Mouse (Mus musculus): Measurements from ENCODE around the gene Mast4. TPM values are rescaled to one million over a fixed set of nuclear protein-coding genes. Genes with fewer than 3 reads are reported as not detected.

The Mast4 gene
- polyA plus RNA-seq, 1 experiment from 2014 or later: 32.2 TPM

- WGBS: 84% methylated on average over 15 of the region's 15 CpGs
- Histone ChIP-seq H3K4me2 (replicated peaks) (no peak overlapping the region), H3K36me3 (replicated peaks; ENCODE audit: control insufficient read depth, insufficient read depth) (no peaks in the 10 kb centered on the region), H3K4me1 (replicated peaks; ENCODE audit: control insufficient read depth, insufficient read depth, low read length) (peaks cover 5% of the 10 kb centered on the region; the same call in 1 of the 2 replicates), H3K27ac (no peak overlapping the region), H3K9ac (no peak overlapping the region), H3K9me3 (ENCODE audit: control insufficient read depth, low read length) (no peaks in the 10 kb centered on the region), H3K4me3 (replicated peaks; ENCODE audit: low read length) (no peak overlapping the region), H3K27me3 (ENCODE audit: control insufficient read depth, insufficient read depth, low read length) (no peaks in the 10 kb centered on the region)
- ATAC-seq (ENCODE audit: low FRiP score): no peak
- no peak for DNase-seq (ENCODE audit: low spot score)
Measured at GRCm38 (mm10) chr13:102888895-102889490, 445.3 kb downstream of the Mast4 start.

DNA sequence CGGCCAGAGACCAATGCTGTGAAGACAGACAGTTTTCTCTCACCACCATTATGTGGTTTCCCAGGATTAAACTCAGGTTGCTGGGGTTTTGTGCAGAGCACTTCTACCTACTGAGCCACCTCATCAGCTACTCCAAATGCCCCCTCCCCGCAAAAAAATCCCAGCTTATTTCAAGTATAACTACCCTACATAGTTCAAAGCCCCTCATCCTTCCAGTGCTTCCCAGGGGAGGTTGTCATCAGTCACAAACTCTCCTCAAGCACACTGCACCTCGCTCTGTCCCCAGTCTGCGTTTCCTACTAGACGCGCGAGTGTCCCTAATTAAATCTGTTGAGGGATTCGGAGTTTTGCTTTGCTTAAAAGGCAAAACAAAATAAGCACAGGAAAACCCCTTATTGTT lies 446.1 kb downstream of the Mast4 start:
- H3K27ac ChIP-seq: no peak overlapping the region
- no peaks in the 10 kb centered on the region for H3K9me3 ChIP-seq (ENCODE audit: control insufficient read depth, low read length)
- H3K4me2 ChIP-seq (replicated peaks): no peak overlapping the region
- DNase-seq (ENCODE audit: low spot score) (no peak), ATAC-seq (ENCODE audit: low FRiP score) (no peak)
- no peak overlapping the region for H3K9ac ChIP-seq
- WGBS: 65% methylated on average over 8 of the region's 8 CpGs
- no peaks in the 10 kb centered on the region for H3K27me3 ChIP-seq (ENCODE audit: control insufficient read depth, insufficient read depth, low read length)
- no peaks in the 10 kb centered on the region for H3K36me3 ChIP-seq (replicated peaks; ENCODE audit: control insufficient read depth, insufficient read depth)
- H3K4me1 ChIP-seq (replicated peaks; ENCODE audit: control insufficient read depth, insufficient read depth, low read length): no peaks in the 10 kb centered on the region
- H3K4me3 ChIP-seq (replicated peaks; ENCODE audit: low read length): no peak overlapping the region

- no peak overlapping the region for H3K4me3 ChIP-seq (replicated peaks; ENCODE audit: low read length)
- H3K4me1 ChIP-seq (replicated peaks; ENCODE audit: control insufficient read depth, insufficient read depth, low read length): no peaks in the 10 kb centered on the region
- H3K9me3 ChIP-seq (ENCODE audit: control insufficient read depth, low read length): no peaks in the 10 kb centered on the region
- no peak for DNase-seq (ENCODE audit: low spot score)
- H3K36me3 ChIP-seq (replicated peaks; ENCODE audit: control insufficient read depth, insufficient read depth): no peaks in the 10 kb centered on the region
- WGBS: 96% methylated on average over 13 of the region's 13 CpGs
- H3K9ac ChIP-seq: no peak overlapping the region
- no peak for ATAC-seq (ENCODE audit: low FRiP score)
- no peaks in the 10 kb centered on the region for H3K27me3 ChIP-seq (ENCODE audit: control insufficient read depth, insufficient read depth, low read length)
- H3K27ac ChIP-seq: no peak overlapping the region
- H3K4me2 ChIP-seq (replicated peaks): no peak overlapping the region
Measured at GRCm38 (mm10) chr13:102887534-102887933, 446.8 kb downstream of the Mast4 start.

- H3K4me2 ChIP-seq (replicated peaks): no peak overlapping the region
- H3K27me3 ChIP-seq (ENCODE audit: control insufficient read depth, insufficient read depth, low read length): no peaks in the 10 kb centered on the region
- 85% methylated on average over 8 of the region's 8 CpGs for WGBS
- H3K9me3 ChIP-seq (ENCODE audit: control insufficient read depth, low read length): no peaks in the 10 kb centered on the region
- H3K4me1 ChIP-seq (replicated peaks; ENCODE audit: control insufficient read depth, insufficient read depth, low read length): no peaks in the 10 kb centered on the region
- H3K27ac ChIP-seq: no peak overlapping the region
- no peak for DNase-seq (ENCODE audit: low spot score)
- H3K9ac ChIP-seq: no peak overlapping the region
- no peak overlapping the region for H3K4me3 ChIP-seq (replicated peaks; ENCODE audit: low read length)
- no peak for ATAC-seq (ENCODE audit: low FRiP score)
- H3K36me3 ChIP-seq (replicated peaks; ENCODE audit: control insufficient read depth, insufficient read depth): no peaks in the 10 kb centered on the region
Measured at GRCm38 (mm10) chr13:102886788-102887187, 447.5 kb downstream of the Mast4 start.

DNA sequence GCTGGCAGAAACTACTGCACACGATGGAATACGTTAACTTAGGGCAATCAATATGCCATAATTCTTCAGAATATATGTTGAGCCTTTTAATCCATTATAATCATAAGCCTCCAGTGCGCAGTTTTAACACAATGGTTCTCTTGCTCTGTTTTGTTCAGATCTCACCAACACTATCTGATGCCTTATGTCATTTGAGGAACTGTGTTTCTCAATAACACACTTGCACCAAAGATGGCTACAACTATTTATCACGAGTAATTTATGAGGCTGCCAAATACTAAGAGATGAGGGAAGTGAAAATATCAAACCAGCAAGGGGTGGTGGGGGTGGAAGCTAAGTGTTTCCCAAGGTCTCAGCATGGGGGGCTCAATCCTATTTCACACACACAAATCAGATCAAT lies 448.1 kb downstream of the Mast4 start:
- Histone ChIP-seq H3K36me3 (replicated peaks; ENCODE audit: control insufficient read depth, insufficient read depth) (no peaks in the 10 kb centered on the region), H3K4me2 (replicated peaks) (no peak overlapping the region), H3K27ac (no peak overlapping the region), H3K4me3 (replicated peaks; ENCODE audit: low read length) (no peak overlapping the region), H3K27me3 (ENCODE audit: control insufficient read depth, insufficient read depth, low read length) (no peaks in the 10 kb centered on the region), H3K9ac (no peak overlapping the region), H3K4me1 (replicated peaks; ENCODE audit: control insufficient read depth, insufficient read depth, low read length) (no peaks in the 10 kb centered on the region), H3K9me3 (ENCODE audit: control insufficient read depth, low read length) (no peaks in the 10 kb centered on the region)
- 82% methylated on average over 4 of the region's 4 CpGs for WGBS
- ATAC-seq (ENCODE audit: low FRiP score) (no peak), DNase-seq (ENCODE audit: low spot score) (no peak)

DNA sequence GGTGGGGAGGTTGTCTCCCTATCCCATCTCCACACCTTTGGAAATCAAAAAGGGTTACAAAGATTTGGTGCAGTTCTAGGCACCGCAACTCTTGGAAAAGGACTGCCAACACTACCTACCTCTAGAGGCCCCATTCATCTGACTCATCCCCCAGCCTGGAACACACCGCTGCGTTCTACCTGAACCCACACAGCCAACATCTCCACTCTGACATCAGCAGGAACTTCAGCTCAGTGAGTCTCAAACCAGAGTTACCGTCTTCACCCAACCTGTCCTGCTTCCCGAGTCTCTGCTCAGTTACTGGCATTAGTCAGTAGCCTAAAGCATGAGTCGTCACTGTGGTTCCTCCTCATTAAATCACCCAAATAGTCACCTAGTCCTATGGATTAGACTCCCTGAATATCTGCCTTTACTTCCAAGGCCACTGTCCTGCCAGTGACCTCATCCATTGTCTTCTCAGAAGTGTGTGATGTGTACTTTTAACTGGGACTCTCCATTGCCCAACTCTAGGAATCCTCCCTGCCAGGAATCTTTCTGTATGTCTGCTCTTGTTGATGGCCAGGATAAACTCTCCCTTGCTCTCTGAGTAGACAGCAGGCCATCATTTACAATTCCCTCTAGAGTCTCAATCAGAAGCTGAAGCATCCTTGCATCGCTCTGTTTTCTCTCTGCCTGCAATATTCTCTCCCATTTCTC lies 453.8 kb downstream of the Mast4 start:
- Histone ChIP-seq H3K27ac (no peak overlapping the region), H3K4me2 (replicated peaks) (no peak overlapping the region), H3K27me3 (ENCODE audit: control insufficient read depth, insufficient read depth, low read length) (no peaks in the 10 kb centered on the region), H3K9me3 (ENCODE audit: control insufficient read depth, low read length) (no peaks in the 10 kb centered on the region), H3K9ac (no peak overlapping the region), H3K4me3 (replicated peaks; ENCODE audit: low read length) (no peak overlapping the region), H3K36me3 (replicated peaks; ENCODE audit: control insufficient read depth, insufficient read depth) (no peaks in the 10 kb centered on the region), H3K4me1 (replicated peaks; ENCODE audit: control insufficient read depth, insufficient read depth, low read length) (peaks cover 8% of the 10 kb centered on the region; the same call in 1 of the 2 replicates)
- DNase-seq (ENCODE audit: low spot score) (no peak), ATAC-seq (ENCODE audit: low FRiP score) (no peak)
- 94% methylated on average over 7 of the region's 7 CpGs for WGBS

- ATAC-seq (ENCODE audit: low FRiP score): no peak
- 81% methylated on average over 6 of the region's 6 CpGs for WGBS
- Histone ChIP-seq H3K9ac (no peak overlapping the region), H3K27ac (no peak overlapping the region), H3K36me3 (replicated peaks; ENCODE audit: control insufficient read depth, insufficient read depth) (no peaks in the 10 kb centered on the region), H3K9me3 (ENCODE audit: control insufficient read depth, low read length) (no peaks in the 10 kb centered on the region), H3K27me3 (ENCODE audit: control insufficient read depth, insufficient read depth, low read length) (no peaks in the 10 kb centered on the region), H3K4me1 (replicated peaks; ENCODE audit: control insufficient read depth, insufficient read depth, low read length) (peaks cover 14% of the 10 kb centered on the region; the same call in 1 of the 2 replicates), H3K4me2 (replicated peaks) (no peak overlapping the region), H3K4me3 (replicated peaks; ENCODE audit: low read length) (no peak overlapping the region)
- DNase-seq (ENCODE audit: low spot score): no peak
Measured at GRCm38 (mm10) chr13:102878631-102879030, 455.7 kb downstream of the Mast4 start.

DNA sequence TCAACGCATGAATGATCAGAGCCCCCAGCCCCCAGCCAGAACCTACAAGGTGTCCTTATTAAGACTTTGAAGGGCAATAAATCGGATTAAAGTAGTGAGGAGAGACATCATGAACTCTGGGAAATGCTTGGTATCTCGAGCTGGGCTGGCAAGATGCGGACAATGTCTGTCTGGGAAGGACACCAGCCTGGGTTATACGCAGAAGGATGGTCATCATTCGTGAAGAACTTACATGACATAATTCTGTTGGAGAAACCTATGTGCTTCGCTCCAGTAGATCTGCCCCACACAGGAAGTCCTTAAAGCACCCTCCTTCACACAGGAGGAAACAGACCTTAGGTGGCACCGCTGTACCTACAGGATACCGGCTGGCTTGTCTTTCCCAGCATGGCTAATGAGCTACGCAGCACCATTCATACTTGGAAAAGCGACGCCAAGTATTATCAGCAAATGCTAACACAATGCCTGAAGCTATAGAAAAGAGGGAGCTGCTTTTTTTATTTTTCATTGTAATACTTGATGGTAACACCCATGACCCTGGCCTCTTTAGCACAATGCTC lies 456.5 kb downstream of the Mast4 start:
- 68% methylated on average over 12 of the region's 12 CpGs for WGBS
- H3K9me3 ChIP-seq (ENCODE audit: control insufficient read depth, low read length): no peaks in the 10 kb centered on the region
- no peaks in the 10 kb centered on the region for H3K36me3 ChIP-seq (replicated peaks; ENCODE audit: control insufficient read depth, insufficient read depth)
- peaks cover 14% of the 10 kb centered on the region; the same call in 1 of the 2 replicates for H3K4me1 ChIP-seq (replicated peaks; ENCODE audit: control insufficient read depth, insufficient read depth, low read length)
- ATAC-seq (ENCODE audit: low FRiP score) (no peak), DNase-seq (ENCODE audit: low spot score) (no peak)
- no peaks in the 10 kb centered on the region for H3K27me3 ChIP-seq (ENCODE audit: control insufficient read depth, insufficient read depth, low read length)
- H3K27ac ChIP-seq: no peak overlapping the region
- no peak overlapping the region for H3K4me2 ChIP-seq (replicated peaks)
- no peak overlapping the region for H3K4me3 ChIP-seq (replicated peaks; ENCODE audit: low read length)
- H3K9ac ChIP-seq: no peak overlapping the region

- Histone ChIP-seq H3K27ac (no peak overlapping the region), H3K4me3 (replicated peaks; ENCODE audit: low read length) (no peak overlapping the region), H3K9ac (no peak overlapping the region), H3K36me3 (replicated peaks; ENCODE audit: control insufficient read depth, insufficient read depth) (no peaks in the 10 kb centered on the region), H3K9me3 (ENCODE audit: control insufficient read depth, low read length) (no peaks in the 10 kb centered on the region), H3K4me1 (replicated peaks; ENCODE audit: control insufficient read depth, insufficient read depth, low read length) (peaks cover 14% of the 10 kb centered on the region; the same call in 1 of the 2 replicates), H3K27me3 (ENCODE audit: control insufficient read depth, insufficient read depth, low read length) (no peaks in the 10 kb centered on the region), H3K4me2 (replicated peaks) (no peak overlapping the region)
- no peak for ATAC-seq (ENCODE audit: low FRiP score)
- no peak for DNase-seq (ENCODE audit: low spot score)
- WGBS: 84% methylated on average over 8 of the region's 8 CpGs
Measured at GRCm38 (mm10) chr13:102877154-102877553, 457.1 kb downstream of the Mast4 start.

Data from hindbrain, embryonic 14.5 days (tissue).